Mouse (Mus musculus) C2C12 (cell line): ENCODE data around the gene Gm29776. TPM values are rescaled to one million over a fixed set of nuclear protein-coding genes. Genes with fewer than 3 reads are reported as not detected.

ENCODE experiments used
- H3K27me3 ChIP-seq: one replicate; pipeline ENCODE4 v1.6.1; 2011; ENCODE audit not compliant: control insufficient read depth, insufficient read depth, insufficient read length
- H3K36me3 ChIP-seq: one replicate; pipeline ENCODE4 v1.6.1; 2011; ENCODE audit not compliant: control insufficient read depth, insufficient read depth
- H3K4me3 ChIP-seq: one replicate; pipeline ENCODE4 v1.5.1; 2011; ENCODE audit warnings: mild to moderate bottlenecking, control low read depth; ENCODE audit not compliant: poor library complexity, insufficient read depth, severe bottlenecking
- H3K79me2 ChIP-seq: one replicate; pipeline ENCODE4 v1.6.1; 2011; ENCODE audit not compliant: control insufficient read depth, insufficient read depth
- H3K79me3 ChIP-seq: one replicate; pipeline ENCODE4 v1.6.1; 2011; ENCODE audit warnings: low read depth, control low read depth
- H3ac ChIP-seq: one replicate; pipeline ENCODE3; 2011; ENCODE audit warnings: low read depth; ENCODE audit not compliant: control insufficient read depth, insufficient read length
- CEBPB ChIP-seq: IDR thresholded peaks from one replicate; pipeline ENCODE4 v1.6.1; 2011; ENCODE audit warnings: low read depth, mild to moderate bottlenecking, control low read depth, moderate library complexity
- CTCF ChIP-seq: IDR thresholded peaks from one replicate; pipeline ENCODE4 v1.5.1; 2011; ENCODE audit not compliant: control insufficient read depth, insufficient read depth, insufficient read length
- FOSL1 ChIP-seq: IDR thresholded peaks from one replicate; pipeline ENCODE4 v1.8.0; 2011; ENCODE audit warnings: mild to moderate bottlenecking, low read length; ENCODE audit not compliant: poor library complexity, insufficient read depth, severe bottlenecking
- MAX ChIP-seq: IDR thresholded peaks from one replicate; pipeline ENCODE4 v1.6.1; 2011; ENCODE audit warnings: mild to moderate bottlenecking, control low read depth
- MYOD1 ChIP-seq: IDR thresholded peaks from one replicate; pipeline ENCODE4 v1.6.1; 2011; ENCODE audit warnings: low read depth; ENCODE audit not compliant: control insufficient read depth, insufficient read length
- MYOG ChIP-seq: IDR thresholded peaks from one replicate; pipeline ENCODE4 v1.6.1; 2011; ENCODE audit not compliant: control insufficient read depth, insufficient read length; ENCODE audit errors: extremely low read depth
- USF1 ChIP-seq: IDR thresholded peaks from one replicate; pipeline ENCODE4 v1.6.1; 2011; ENCODE audit warnings: low read depth, mild to moderate bottlenecking, control low read depth, moderate library complexity
- polyA plus RNA-seq: library from polyadenylated mRNA; unstranded; fragments of >200 nt; fragmentation: generic; extraction: Trizol; gene quantifications from one replicate; pipeline ENCODE4 v1.2.1, GENCODE M21; 2012; ENCODE audit warnings: missing spikeins

Gene Gm29776
- polyA plus RNA-seq, 1 experiment: not detected

DNA sequence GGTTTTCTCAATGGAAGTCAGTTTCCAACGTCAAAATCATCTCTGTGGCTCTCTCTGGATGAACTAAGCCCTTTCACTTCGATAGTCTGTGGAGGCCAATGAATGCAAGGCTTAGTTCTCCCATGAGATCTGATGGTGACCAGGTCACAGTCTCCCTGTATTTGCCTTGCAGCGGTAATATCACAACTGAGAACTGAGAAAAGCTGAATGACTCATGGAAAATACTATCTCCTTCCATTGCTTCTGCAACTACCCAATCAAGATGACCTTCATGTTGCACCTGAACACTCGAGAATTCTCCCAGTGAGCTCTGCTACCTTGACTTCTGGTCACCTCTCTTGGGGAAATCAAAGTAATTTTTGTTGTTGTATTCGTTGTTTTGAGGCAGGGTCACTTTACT lies 28.9 kb upstream of the Gm29776 start:
- no peak overlapping the region for H3K4me3 ChIP-seq
- no peaks in the 10 kb centered on the region for H3K36me3 ChIP-seq
- H3ac ChIP-seq: no peak overlapping the region
- H3K79me3 ChIP-seq: no peaks in the 10 kb centered on the region
- no peaks in the 10 kb centered on the region for H3K79me2 ChIP-seq
- peaks cover 59% of the 10 kb centered on the region for H3K27me3 ChIP-seq
- TF ChIP-seq CTCF (no peak), FOSL1 (no peak), MAX (no peak), MYOG (no peak), USF1 (no peak), CEBPB (no peak), MYOD1 (no peak)

GRCm38 (mm10) chr14:54724049-54724448 lies 25.4 kb upstream of the Gm29776 start:
- Histone ChIP-seq H3K79me3 (no peaks in the 10 kb centered on the region), H3K36me3 (no peaks in the 10 kb centered on the region)
- TF ChIP-seq MYOD1 (no peak), CEBPB (no peak), FOSL1 (no peak), MAX (no peak), CTCF (no peak), MYOG (no peak), USF1 (no peak)

DNA sequence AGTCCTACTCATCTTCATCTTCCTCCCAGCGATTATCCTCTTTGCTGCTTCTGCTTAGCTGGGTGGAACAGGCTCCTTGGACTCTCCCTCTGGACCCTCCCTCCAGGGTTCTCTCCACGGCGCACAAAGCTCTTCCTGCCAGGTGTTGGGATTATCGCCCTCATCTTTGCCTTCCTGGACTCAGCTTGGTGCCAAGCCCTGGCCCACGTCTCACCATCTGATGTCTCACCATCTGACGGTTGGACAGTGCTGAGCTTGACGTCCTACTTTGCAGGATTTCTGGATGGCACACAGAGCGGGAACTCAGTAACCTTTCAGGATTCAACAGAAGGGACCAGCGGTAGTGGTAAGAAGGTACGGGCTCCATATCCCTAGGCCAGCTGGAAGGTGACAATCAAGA lies 23.1 kb upstream of the Gm29776 start:
- Histone ChIP-seq H3K36me3 (no peaks in the 10 kb centered on the region), H3K79me2 (no peaks in the 10 kb centered on the region), H3ac (no peak overlapping the region), H3K27me3 (peaks cover 40% of the 10 kb centered on the region), H3K79me3 (no peaks in the 10 kb centered on the region), H3K4me3 (no peak overlapping the region)
- no peak for TF ChIP-seq MAX
- no peak for TF ChIP-seq USF1
- TF ChIP-seq CEBPB: no peak
- no peak for TF ChIP-seq MYOG
- no peak for TF ChIP-seq MYOD1
- no peak for TF ChIP-seq CTCF
- TF ChIP-seq FOSL1: no peak

More at GRCm38 (mm10) chr14:54724049-54724448, 25.4 kb upstream of the Gm29776 start:
- peaks cover 45% of the 10 kb centered on the region for H3K27me3 ChIP-seq
- H3K4me3 ChIP-seq: no peak overlapping the region
- H3ac ChIP-seq: no peak overlapping the region
- no peaks in the 10 kb centered on the region for H3K79me2 ChIP-seq

DNA sequence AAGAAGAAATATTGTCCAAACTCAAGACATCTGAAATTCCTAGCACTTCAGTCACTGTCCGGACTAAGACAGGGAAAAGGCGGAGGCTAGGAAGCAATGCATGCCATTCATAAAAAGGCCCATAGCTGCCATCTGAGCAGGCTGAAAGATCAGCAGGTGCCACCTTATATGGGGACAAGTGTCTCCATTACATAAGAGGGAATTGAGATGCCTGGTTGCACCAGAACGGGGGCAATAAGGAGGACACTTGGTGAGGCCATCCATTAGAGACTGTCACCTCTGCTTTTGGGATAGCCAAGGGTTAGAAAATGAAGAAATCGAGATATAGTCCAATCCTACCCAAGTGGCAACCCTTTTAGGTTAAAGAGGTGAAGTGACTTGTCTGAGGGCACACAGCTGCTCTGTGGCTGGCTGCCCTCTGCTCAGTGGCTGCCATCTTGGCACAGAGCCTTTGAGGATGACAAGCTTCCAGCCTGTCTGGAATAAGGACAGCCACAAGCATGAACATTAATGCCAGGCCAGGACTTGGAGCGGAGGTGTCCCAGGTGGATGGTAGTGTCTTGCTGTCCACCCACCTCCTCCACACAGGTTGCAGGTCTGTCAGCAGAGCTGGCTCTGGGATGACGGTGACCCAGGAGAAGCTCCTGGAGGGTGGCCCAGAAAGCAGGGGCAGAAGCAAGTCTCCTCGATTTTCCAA lies 22.2 kb upstream of the Gm29776 start:
- peaks cover 43% of the 10 kb centered on the region for H3K27me3 ChIP-seq
- no peak overlapping the region for H3K4me3 ChIP-seq
- no peaks in the 10 kb centered on the region for H3K79me3 ChIP-seq
- TF ChIP-seq FOSL1: no peak
- no peak for TF ChIP-seq CTCF
- no peak for TF ChIP-seq MYOG
- TF ChIP-seq CEBPB: no peak
- TF ChIP-seq MAX: no peak
- no peak for TF ChIP-seq USF1
- no peak for TF ChIP-seq MYOD1
- no peaks in the 10 kb centered on the region for H3K36me3 ChIP-seq
- no peaks in the 10 kb centered on the region for H3K79me2 ChIP-seq
- no peak overlapping the region for H3ac ChIP-seq

GRCm38 (mm10) chr14:54720041-54720440 lies 21.4 kb upstream of the Gm29776 start:
- Histone ChIP-seq H3K79me2 (no peaks in the 10 kb centered on the region), H3K36me3 (no peaks in the 10 kb centered on the region), H3K79me3 (no peaks in the 10 kb centered on the region), H3K27me3 (peaks cover 46% of the 10 kb centered on the region), H3ac (no peak overlapping the region), H3K4me3 (no peak overlapping the region)
- no peak for TF ChIP-seq USF1
- no peak for TF ChIP-seq CTCF
- TF ChIP-seq CEBPB: no peak
- no peak for TF ChIP-seq FOSL1
- no peak for TF ChIP-seq MYOG
- no peak for TF ChIP-seq MAX
- no peak for TF ChIP-seq MYOD1

DNA sequence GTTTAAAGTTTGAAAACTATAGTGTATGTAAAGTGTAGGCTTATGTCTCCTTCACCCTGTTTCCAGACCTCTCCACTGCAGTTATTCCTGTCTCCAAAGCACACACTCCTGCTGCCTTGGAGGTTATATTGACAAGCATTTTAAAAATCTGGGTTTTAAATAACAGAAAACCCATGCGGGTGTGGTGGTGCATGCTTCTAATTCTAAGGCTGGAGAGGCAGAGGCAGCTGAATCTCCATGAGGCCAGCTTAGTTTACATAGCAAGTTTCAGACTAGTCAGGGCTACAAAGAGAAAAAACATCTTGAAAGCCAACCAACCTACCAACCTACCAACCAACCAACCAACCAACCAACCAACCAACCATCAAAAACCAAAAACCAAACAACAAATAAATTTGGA lies 16.8 kb upstream of the Gm29776 start:
- Histone ChIP-seq H3ac (no peak overlapping the region), H3K79me2 (no peaks in the 10 kb centered on the region), H3K79me3 (no peaks in the 10 kb centered on the region), H3K27me3 (peaks cover 29% of the 10 kb centered on the region), H3K4me3 (no peak overlapping the region), H3K36me3 (no peaks in the 10 kb centered on the region)
- TF ChIP-seq MYOG: no peak
- TF ChIP-seq MAX: no peak
- TF ChIP-seq CEBPB: no peak
- no peak for TF ChIP-seq FOSL1
- TF ChIP-seq MYOD1: no peak
- TF ChIP-seq USF1: no peak
- TF ChIP-seq CTCF: no peak
